Mouse (Mus musculus): ENCODE data around the gene Ndufs5. TPM values are rescaled to one million over a fixed set of nuclear protein-coding genes. Genes with fewer than 3 reads are reported as not detected.

The Ndufs5 gene
- polyA plus RNA-seq, 1 experiment from 2014 or later, result 263 TPM

DNA sequence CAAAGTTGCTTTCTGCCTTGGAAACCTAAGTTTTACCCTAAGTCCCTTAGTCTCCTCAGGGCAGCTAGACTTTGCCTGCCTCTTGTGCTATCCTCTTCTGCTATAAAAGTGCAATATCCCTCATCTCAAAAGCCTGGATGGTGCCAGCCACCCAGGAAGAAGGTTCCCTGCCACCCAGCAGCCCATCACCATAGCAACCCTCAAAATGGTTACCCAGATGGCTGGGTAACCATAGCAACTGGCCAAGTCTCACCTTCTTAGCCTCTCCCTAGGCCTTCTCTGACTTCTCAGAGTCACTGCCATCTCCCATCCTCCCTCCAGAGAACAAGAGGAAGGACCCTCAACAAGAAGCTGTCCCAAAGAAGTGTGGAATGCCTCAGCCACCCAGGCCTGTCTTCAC is 47.4 kb downstream of the Ndufs5 start:
- ATAC-seq (no peak), DNase-seq (ENCODE audit: low spot score) (no peak)
- no peaks in the 10 kb centered on the region for H3K27me3 ChIP-seq (replicated peaks; ENCODE audit: insufficient read depth, low read length)
- H3K4me2 ChIP-seq (replicated peaks; ENCODE audit: low read depth, low read length), result no peak overlapping the region
- H3K4me3 ChIP-seq (ENCODE audit: low read depth, low read length), result no peak overlapping the region
- no peak overlapping the region for H3K9ac ChIP-seq (replicated peaks; ENCODE audit: low read depth)
- no peak overlapping the region for H3K27ac ChIP-seq (ENCODE audit: low read length)
- TF ChIP-seq EP300 (IDR thresholded peaks at IDR 0.05), result no peak
- no peak for TF ChIP-seq CTCF (IDR thresholded peaks at IDR 0.05)
- no peaks in the 10 kb centered on the region for H3K36me3 ChIP-seq (ENCODE audit: insufficient read depth, low read length)
- no peaks in the 10 kb centered on the region for H3K9me3 ChIP-seq (ENCODE audit: low read length)
- H3K4me1 ChIP-seq (ENCODE audit: insufficient read depth, low read depth, low read length), result peaks cover 11% of the 10 kb centered on the region; the same call in 1 of the 2 replicates

DNA sequence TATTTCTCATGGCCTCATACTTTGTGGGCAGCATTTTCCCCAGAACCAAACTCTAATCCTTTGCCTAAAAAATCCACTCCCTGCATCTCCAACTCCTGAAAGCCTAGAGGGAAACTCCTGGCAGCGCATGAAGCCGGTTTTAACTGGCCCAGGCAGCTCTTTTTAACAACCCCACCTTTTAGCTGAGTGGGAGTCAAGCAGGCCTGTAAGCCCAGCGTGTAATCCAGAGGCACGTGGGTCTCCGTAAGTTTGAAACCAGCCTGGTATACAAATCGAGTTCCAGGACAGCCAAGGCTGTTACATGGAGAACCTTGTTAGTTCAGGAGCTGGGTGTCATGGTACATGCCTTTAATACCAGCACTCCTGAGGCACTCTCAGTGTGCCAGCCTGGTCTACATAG is 48.3 kb downstream of the Ndufs5 start:
- 70% methylated on average over 6 of the region's 6 CpGs for WGBS
- Histone ChIP-seq H3K9me3 (ENCODE audit: low read length) (no peaks in the 10 kb centered on the region), H3K4me2 (replicated peaks; ENCODE audit: low read depth, low read length) (no peak overlapping the region), H3K27ac (ENCODE audit: low read length) (no peak overlapping the region), H3K27me3 (replicated peaks; ENCODE audit: insufficient read depth, low read length) (no peaks in the 10 kb centered on the region), H3K4me1 (ENCODE audit: insufficient read depth, low read depth, low read length) (peaks cover 14% of the 10 kb centered on the region; the same call in 1 of the 2 replicates), H3K36me3 (ENCODE audit: insufficient read depth, low read length) (no peaks in the 10 kb centered on the region), H3K4me3 (ENCODE audit: low read depth, low read length) (no peak overlapping the region), H3K9ac (replicated peaks; ENCODE audit: low read depth) (no peak overlapping the region)
- DNase-seq (ENCODE audit: low spot score), result no peak
- ATAC-seq, result no peak
- TF ChIP-seq EP300 (IDR thresholded peaks at IDR 0.05), result no peak
- TF ChIP-seq CTCF (IDR thresholded peaks at IDR 0.05), result no peak

DNA sequence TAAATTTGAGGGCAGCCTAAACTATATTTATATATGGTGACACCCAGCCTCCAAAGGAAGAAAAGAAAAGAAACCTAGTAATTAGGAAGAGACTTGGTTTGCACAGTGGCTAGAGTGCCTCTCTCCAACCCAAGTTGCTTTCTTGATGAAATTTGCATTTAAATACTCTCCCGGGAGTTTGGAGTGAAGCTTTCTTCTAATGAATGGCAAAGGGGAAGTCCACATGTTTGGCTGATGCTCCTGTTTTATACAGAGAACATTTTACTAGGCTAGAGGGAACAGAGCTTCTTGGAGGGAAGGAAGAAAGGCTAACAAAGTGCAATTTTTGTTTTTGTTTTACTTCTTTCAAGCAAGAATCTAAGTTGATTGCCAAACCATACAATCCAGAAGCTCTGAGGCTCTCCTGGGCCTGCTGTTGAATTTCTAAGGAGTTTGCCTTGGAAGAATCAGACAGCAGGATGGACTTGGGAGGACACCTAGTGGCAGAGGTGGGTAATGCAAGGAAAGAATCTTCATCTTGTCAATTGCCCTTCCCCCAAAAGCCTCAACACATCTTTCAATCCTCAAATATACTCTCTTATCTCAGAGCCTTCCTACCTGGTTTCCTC is 50.6 kb downstream of the Ndufs5 start:
- Histone ChIP-seq H3K9ac (replicated peaks; ENCODE audit: low read depth) (no peak overlapping the region), H3K9me3 (ENCODE audit: low read length) (no peaks in the 10 kb centered on the region), H3K4me1 (ENCODE audit: insufficient read depth, low read depth, low read length) (peaks cover 17% of the 10 kb centered on the region; the same call in 1 of the 2 replicates), H3K27ac (ENCODE audit: low read length) (peak overlapping the region; percentile 51; the same call in 1 of the 2 replicates), H3K36me3 (ENCODE audit: insufficient read depth, low read length) (no peaks in the 10 kb centered on the region), H3K4me3 (ENCODE audit: low read depth, low read length) (no peak overlapping the region), H3K27me3 (replicated peaks; ENCODE audit: insufficient read depth, low read length) (no peaks in the 10 kb centered on the region), H3K4me2 (replicated peaks; ENCODE audit: low read depth, low read length) (no peak overlapping the region)
- whole genome bisulfite sequencing, result 30% methylated on average over 1 of the region's 1 CpGs
- ATAC-seq (no peak), DNase-seq (ENCODE audit: low spot score) (peak; percentile 92)
- peak; percentile 98 for TF ChIP-seq CTCF (IDR thresholded peaks at IDR 0.05)
- TF ChIP-seq EP300 (IDR thresholded peaks at IDR 0.05), result peak; percentile 38; the same call in 1 of the 2 replicates

DNA sequence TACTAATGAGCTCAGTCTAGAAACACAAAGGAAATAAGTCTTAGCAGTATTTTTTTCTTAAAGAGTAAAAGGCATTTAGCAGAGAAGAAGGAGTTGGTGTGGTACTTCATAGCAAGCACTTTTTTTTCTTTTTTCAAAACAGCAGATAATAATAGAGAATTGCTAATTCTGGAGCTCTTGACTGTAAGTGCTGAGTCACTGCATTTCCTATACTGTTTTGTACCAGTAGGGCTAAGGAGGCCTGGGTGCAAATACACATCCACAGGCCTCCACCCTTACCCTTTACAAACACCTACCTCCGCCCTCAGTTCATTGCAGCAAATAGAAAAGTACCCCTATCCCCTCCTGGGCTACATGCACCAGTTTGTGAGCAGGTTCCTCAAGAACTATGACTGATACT is 51.5 kb downstream of the Ndufs5 start:
- H3K27me3 ChIP-seq (replicated peaks; ENCODE audit: insufficient read depth, low read length), result no peaks in the 10 kb centered on the region
- WGBS, result 59% methylated on average over 1 of the region's 1 CpGs
- peak; percentile 65 for DNase-seq (ENCODE audit: low spot score)
- peaks cover 24% of the 10 kb centered on the region; the same call in 1 of the 2 replicates for H3K4me1 ChIP-seq (ENCODE audit: insufficient read depth, low read depth, low read length)
- no peak for ATAC-seq
- no peak overlapping the region for H3K4me3 ChIP-seq (ENCODE audit: low read depth, low read length)
- peak overlapping the region; percentile 51; the same call in 1 of the 2 replicates for H3K27ac ChIP-seq (ENCODE audit: low read length)
- no peak overlapping the region for H3K4me2 ChIP-seq (replicated peaks; ENCODE audit: low read depth, low read length)
- H3K9ac ChIP-seq (replicated peaks; ENCODE audit: low read depth), result no peak overlapping the region
- no peaks in the 10 kb centered on the region for H3K9me3 ChIP-seq (ENCODE audit: low read length)
- TF ChIP-seq CTCF (IDR thresholded peaks at IDR 0.05), result peak; percentile 27; the same call in 1 of the 2 replicates
- no peak for TF ChIP-seq EP300 (IDR thresholded peaks at IDR 0.05)
- no peaks in the 10 kb centered on the region for H3K36me3 ChIP-seq (ENCODE audit: insufficient read depth, low read length)

DNA sequence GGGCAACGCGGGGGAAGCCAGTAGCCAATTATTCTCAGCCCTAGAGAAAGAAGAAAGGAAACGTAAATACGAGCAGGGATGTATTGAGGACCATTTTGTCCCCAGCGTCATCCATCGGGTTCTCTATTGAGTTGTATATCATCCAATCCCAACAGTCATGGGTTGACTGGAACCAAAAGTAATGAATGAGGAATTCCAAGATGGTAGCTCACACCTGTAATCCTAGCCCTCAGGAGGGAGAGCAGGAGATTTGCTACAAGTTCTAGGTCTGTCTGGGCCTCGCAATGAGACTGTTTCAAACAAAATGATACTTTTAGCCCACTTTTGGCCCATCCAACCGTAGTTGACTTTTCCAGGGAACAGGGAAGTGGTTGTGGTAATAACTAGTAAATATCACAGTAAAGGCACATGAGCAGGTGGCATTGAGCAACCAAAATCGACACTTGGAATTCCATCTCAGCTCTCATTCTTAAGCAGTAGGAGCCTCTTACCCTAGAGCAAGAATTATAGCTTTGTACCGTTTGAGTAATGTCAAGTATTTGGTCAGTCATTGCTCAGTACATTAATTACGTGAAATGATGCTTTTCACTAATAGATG is 52.2 kb downstream of the Ndufs5 start:
- Histone ChIP-seq H3K4me2 (replicated peaks; ENCODE audit: low read depth, low read length) (peak overlapping the region; percentile 78), H3K4me1 (ENCODE audit: insufficient read depth, low read depth, low read length) (peaks cover 25% of the 10 kb centered on the region; the same call in 1 of the 2 replicates), H3K36me3 (ENCODE audit: insufficient read depth, low read length) (no peaks in the 10 kb centered on the region), H3K27me3 (replicated peaks; ENCODE audit: insufficient read depth, low read length) (no peaks in the 10 kb centered on the region), H3K9me3 (ENCODE audit: low read length) (no peaks in the 10 kb centered on the region), H3K4me3 (ENCODE audit: low read depth, low read length) (peak overlapping the region; percentile 98; the same call in 1 of the 2 replicates), H3K9ac (replicated peaks; ENCODE audit: low read depth) (peak overlapping the region; percentile 97; the same call in 1 of the 2 replicates), H3K27ac (ENCODE audit: low read length) (peak overlapping the region; percentile 98)
- peak; percentile 17 for ATAC-seq
- TF ChIP-seq CTCF (IDR thresholded peaks at IDR 0.05) (no peak), EP300 (IDR thresholded peaks at IDR 0.05) (peak; percentile 89)
- peak; percentile 79 for DNase-seq (ENCODE audit: low spot score)
- 23% methylated on average over 11 of the region's 11 CpGs for WGBS

DNA sequence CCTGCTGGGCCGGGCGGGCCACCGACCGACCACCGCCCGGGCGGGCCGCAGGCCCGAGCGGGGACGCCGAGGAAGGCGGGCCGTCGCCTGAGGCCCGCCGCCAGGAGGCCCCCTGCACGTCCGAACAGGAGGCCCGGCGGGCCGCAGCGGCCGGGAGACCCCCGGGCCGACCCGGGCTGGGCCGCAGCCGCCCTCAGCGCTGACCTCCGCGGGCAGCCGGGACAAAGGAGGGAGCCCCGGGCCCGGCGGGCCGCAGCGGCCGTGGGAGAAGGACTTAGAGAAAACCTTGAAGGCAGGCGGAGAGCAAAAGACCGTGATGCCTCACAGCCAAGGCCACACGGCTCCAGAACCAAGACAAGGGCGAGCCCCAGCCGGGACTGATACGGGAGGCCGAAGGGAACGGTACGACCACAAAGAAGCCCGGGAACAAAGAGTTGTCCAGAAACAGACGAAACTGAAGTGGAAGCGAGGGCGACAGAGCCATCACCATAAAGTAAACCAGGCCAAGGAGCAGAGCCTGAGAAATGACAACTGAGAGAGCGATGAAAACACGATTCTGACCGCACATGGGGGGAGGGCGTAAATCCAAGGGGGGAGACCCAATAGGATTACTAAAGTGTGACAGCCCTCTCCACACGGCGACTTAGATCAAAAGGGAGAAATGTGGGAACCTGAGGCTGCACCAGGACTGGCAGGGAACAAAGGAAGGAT is 52.9 kb downstream of the Ndufs5 start:
- Histone ChIP-seq H3K9me3 (ENCODE audit: low read length) (no peaks in the 10 kb centered on the region), H3K36me3 (ENCODE audit: insufficient read depth, low read length) (no peaks in the 10 kb centered on the region), H3K9ac (replicated peaks; ENCODE audit: low read depth) (peak overlapping the region; percentile 97), H3K27ac (ENCODE audit: low read length) (peak overlapping the region; percentile 98), H3K4me1 (ENCODE audit: insufficient read depth, low read depth, low read length) (peaks cover 25% of the 10 kb centered on the region; the same call in 1 of the 2 replicates), H3K4me2 (replicated peaks; ENCODE audit: low read depth, low read length) (peak overlapping the region; percentile 78), H3K4me3 (ENCODE audit: low read depth, low read length) (peak overlapping the region; percentile 98), H3K27me3 (replicated peaks; ENCODE audit: insufficient read depth, low read length) (no peaks in the 10 kb centered on the region)
- under 1% methylated on average over 46 of the region's 58 CpGs for WGBS
- ATAC-seq, result peak; percentile 18
- TF ChIP-seq EP300 (IDR thresholded peaks at IDR 0.05) (no peak), CTCF (IDR thresholded peaks at IDR 0.05) (0 out of 2 replicates have a peak, but pooled peaks have one; percentile 1)
- peak; percentile 36 for DNase-seq (ENCODE audit: low spot score)
